Mouse (Mus musculus) ES-Bruce4 (cell line): Measurements from ENCODE around the gene Ttc6. TPM values are rescaled to one million over a fixed set of nuclear protein-coding genes. Genes with fewer than 3 reads are reported as not detected.

Source experiments
- H3K27ac ChIP-seq: 2 replicates; pipeline ENCODE4 v1.5.1; 2012; ENCODE audit warnings: low read length, inconsistent platforms; ENCODE audit not compliant: insufficient read depth
- H3K27me3 ChIP-seq: 2 replicates; pipeline ENCODE4 v1.6.1; 2012; ENCODE audit warnings: mild to moderate bottlenecking, low read length, inconsistent platforms; ENCODE audit not compliant: control insufficient read depth, poor library complexity, insufficient read depth, severe bottlenecking
- H3K36me3 ChIP-seq: 2 replicates; pipeline ENCODE4 v1.6.1; 2012; ENCODE audit warnings: inconsistent platforms, mild to moderate bottlenecking, low read length, moderate library complexity; ENCODE audit not compliant: control insufficient read depth, poor library complexity, insufficient read depth, severe bottlenecking
- H3K4me1 ChIP-seq: one replicate; pipeline ENCODE4 v1.8.1; 2011; ENCODE audit warnings: low read length; ENCODE audit not compliant: control insufficient read depth, insufficient read depth
- H3K4me3 ChIP-seq: 2 replicates; pipeline ENCODE4 v1.5.1; 2011; ENCODE audit warnings: low read depth, mild to moderate bottlenecking, low read length
- H3K9ac ChIP-seq: 2 replicates; pipeline ENCODE4 v1.6.1; 2012; ENCODE audit warnings: low read depth, mild to moderate bottlenecking, inconsistent platforms; ENCODE audit not compliant: poor library complexity, severe bottlenecking
- H3K9me3 ChIP-seq: replicated peaks from 2 replicates; pipeline ENCODE4 v1.6.1; 2012; ENCODE audit warnings: mild to moderate bottlenecking, low read length, inconsistent platforms; ENCODE audit not compliant: control insufficient read depth, poor library complexity, insufficient read depth, severe bottlenecking
- CTCF ChIP-seq: IDR thresholded peaks from one replicate; pipeline ENCODE4 v1.8.1; 2011; ENCODE audit warnings: low read depth, low read length
- EP300 ChIP-seq: IDR thresholded peaks from 2 replicates; pipeline ENCODE4 v1.6.1; 2011; ENCODE audit warnings: low read depth, low read length; ENCODE audit not compliant: insufficient read depth
- POLR2A ChIP-seq: IDR thresholded peaks from one replicate; pipeline ENCODE4 v1.8.1; 2011; ENCODE audit warnings: low read length; ENCODE audit not compliant: insufficient read depth
- polyA plus RNA-seq: library from polyadenylated mRNA; stranded (reverse); fragments of >200 nt; gene quantifications from 2 replicates; pipeline ENCODE4 v1.2.4, GENCODE M21; 2011; ENCODE audit warnings: low read depth; ENCODE audit not compliant: missing spikeins, insufficient read depth, insufficient read length

The Ttc6 gene
- polyA plus RNA-seq, 1 experiment: 0.22 TPM

DNA sequence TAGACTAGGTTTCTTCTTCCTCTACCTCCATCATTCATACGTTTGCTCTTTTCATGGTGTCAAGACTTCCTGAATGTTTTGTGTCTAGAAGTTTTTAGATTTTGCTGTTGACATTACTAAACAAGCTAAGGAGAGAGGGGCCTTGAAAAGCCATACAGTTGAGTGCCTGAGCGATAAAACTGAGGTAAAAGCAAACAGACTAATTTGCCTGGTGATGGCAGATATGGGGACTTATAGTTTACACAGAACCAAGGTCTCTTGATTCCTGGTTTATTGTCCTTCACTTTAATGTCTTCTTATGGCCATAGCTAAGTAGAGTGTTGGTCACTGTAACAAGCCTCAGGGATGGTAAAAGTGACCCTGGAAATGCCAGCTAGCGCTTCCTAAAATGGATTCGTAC lies 51.2 kb downstream of the Ttc6 start:
- H3K36me3 ChIP-seq: no peaks in the 10 kb centered on the region
- no peak overlapping the region for H3K27ac ChIP-seq
- no peaks in the 10 kb centered on the region for H3K4me1 ChIP-seq
- peaks cover 4% of the 10 kb centered on the region; the same call in 1 of the 2 replicates for H3K9me3 ChIP-seq
- no peak overlapping the region for H3K4me3 ChIP-seq
- H3K27me3 ChIP-seq: no peaks in the 10 kb centered on the region
- TF ChIP-seq CTCF (no peak), POLR2A (no peak), EP300 (no peak)
- H3K9ac ChIP-seq: no peak overlapping the region

DNA sequence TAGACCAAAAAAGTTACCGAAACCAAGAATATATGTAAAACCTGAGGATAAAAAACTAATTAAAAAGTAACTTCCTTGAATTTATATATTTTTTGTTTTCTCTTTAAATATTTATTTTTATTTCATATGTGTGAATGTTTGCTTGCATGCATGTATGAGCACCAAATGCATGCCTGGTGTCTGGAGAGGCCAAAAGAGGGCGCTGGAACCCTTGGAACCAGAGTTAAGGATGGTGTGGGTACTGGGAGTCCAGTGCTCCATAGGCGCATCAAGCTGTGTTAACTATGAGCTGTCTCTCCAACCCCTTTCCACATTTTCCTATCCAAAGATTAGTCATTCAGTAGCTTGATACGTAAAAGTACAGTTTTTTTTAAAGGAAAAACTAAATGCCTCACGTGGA lies 58.1 kb downstream of the Ttc6 start:
- Histone ChIP-seq H3K27me3 (no peaks in the 10 kb centered on the region), H3K4me3 (no peak overlapping the region), H3K27ac (no peak overlapping the region), H3K9me3 (peaks cover 4% of the 10 kb centered on the region; the same call in 1 of the 2 replicates), H3K36me3 (no peaks in the 10 kb centered on the region), H3K9ac (no peak overlapping the region), H3K4me1 (no peaks in the 10 kb centered on the region)
- peak; percentile 64 for TF ChIP-seq CTCF
- TF ChIP-seq EP300: no peak

- Histone ChIP-seq H3K27me3 (no peaks in the 10 kb centered on the region), H3K9me3 (peaks cover 4% of the 10 kb centered on the region; the same call in 1 of the 2 replicates), H3K27ac (no peak overlapping the region), H3K4me3 (no peak overlapping the region), H3K4me1 (no peaks in the 10 kb centered on the region), H3K36me3 (no peaks in the 10 kb centered on the region), H3K9ac (no peak overlapping the region)
- no peak for TF ChIP-seq POLR2A
- no peak for TF ChIP-seq EP300
- TF ChIP-seq CTCF: no peak
These were observed 59.4 kb downstream of the Ttc6 start for GRCm38 (mm10) chr12:57623264-57623663.

- Histone ChIP-seq H3K4me1 (no peaks in the 10 kb centered on the region), H3K4me3 (no peak overlapping the region), H3K9me3 (peaks cover 4% of the 10 kb centered on the region; the same call in 1 of the 2 replicates), H3K27ac (no peak overlapping the region), H3K27me3 (no peaks in the 10 kb centered on the region), H3K9ac (no peak overlapping the region), H3K36me3 (no peaks in the 10 kb centered on the region)
- TF ChIP-seq POLR2A: no peak
- TF ChIP-seq EP300: no peak
- TF ChIP-seq CTCF: no peak
These were observed 60.2 kb downstream of the Ttc6 start for GRCm38 (mm10) chr12:57624011-57624608.

GRCm38 (mm10) chr12:57650011-57650410 lies 86.1 kb downstream of the Ttc6 start:
- H3K4me3 ChIP-seq: no peak overlapping the region
- H3K4me1 ChIP-seq: no peaks in the 10 kb centered on the region
- no peaks in the 10 kb centered on the region for H3K27me3 ChIP-seq
- H3K36me3 ChIP-seq: no peaks in the 10 kb centered on the region
- H3K9ac ChIP-seq: no peak overlapping the region
- no peak for TF ChIP-seq POLR2A
- no peak for TF ChIP-seq CTCF
- no peak for TF ChIP-seq EP300
- H3K27ac ChIP-seq: no peak overlapping the region
- no peaks in the 10 kb centered on the region for H3K9me3 ChIP-seq

GRCm38 (mm10) chr12:57650677-57651076 lies 86.8 kb downstream of the Ttc6 start:
- Histone ChIP-seq H3K36me3 (no peaks in the 10 kb centered on the region), H3K27ac (no peak overlapping the region), H3K4me3 (no peak overlapping the region), H3K9ac (no peak overlapping the region), H3K9me3 (no peaks in the 10 kb centered on the region), H3K4me1 (no peaks in the 10 kb centered on the region), H3K27me3 (no peaks in the 10 kb centered on the region)
- TF ChIP-seq EP300: no peak
- TF ChIP-seq POLR2A: no peak
- no peak for TF ChIP-seq CTCF
